In the genomic region with DNA sequence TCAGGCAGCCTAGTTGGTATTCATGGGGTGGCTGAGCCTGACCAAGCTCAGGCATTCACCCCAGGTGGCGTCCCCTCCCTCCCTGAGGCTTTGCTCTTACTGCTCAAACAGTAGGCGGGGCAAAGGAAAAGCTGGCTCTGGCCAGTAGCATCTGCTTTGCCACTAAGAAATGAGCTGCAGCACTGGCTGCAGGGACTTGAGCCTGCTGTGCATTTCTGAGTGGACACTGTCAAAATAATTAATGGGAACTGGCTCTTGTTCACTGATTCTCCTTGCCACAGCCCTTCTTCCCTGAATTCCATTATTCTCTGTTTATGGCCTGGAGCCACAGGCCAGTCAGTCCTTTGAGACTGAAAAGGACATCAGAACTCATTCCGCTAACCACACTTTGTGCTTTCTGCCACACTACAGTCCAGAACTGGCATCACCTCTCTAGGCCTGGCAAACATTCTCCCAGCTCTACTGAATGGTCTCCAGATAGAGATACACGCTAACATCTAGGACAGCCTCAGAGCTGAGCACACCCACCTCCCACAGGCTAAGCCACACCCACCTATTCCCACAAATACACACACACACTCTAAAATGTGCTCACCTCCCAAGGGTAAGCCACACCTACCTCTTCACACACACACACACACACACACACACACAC, we compare ENCODE assay signal across 15 mouse cellular contexts. TPM values are rescaled to one million over a fixed set of nuclear protein-coding genes. Genes with fewer than 3 reads are reported as not detected.
DNase-seq lines count a peak whose midpoint lies in the region; ATAC-seq lines count a peak whose summit lies in the region.
"Had no signal": no experiment of that assay in that cellular context is flagged by ENCODE, and none has a peak within 500 bp of the region (broad histone marks: within the 10 kb centered on the region; RNA-seq: fewer than 3 reads in every experiment).

No protein-coding gene starts in this region.

- H3K4me1 ChIP-seq in midbrain, embryonic 14.5 days (ENCODE audit: control insufficient read depth, insufficient read depth, low read length), result peaks cover 6% of the 10 kb centered on the region
- H3K4me1 ChIP-seq in midbrain, embryonic 15.5 days, result peaks cover 11% of the 10 kb centered on the region
- H3K4me1 ChIP-seq in hindbrain, embryonic 12.5 days, result peaks cover 11% of the 10 kb centered on the region
- no peaks in the 10 kb centered on the region for H3K4me1 ChIP-seq in neural tube, embryonic 14.5 days (ENCODE audit: control insufficient read depth, insufficient read depth, low read length)
- H3K4me1 ChIP-seq: limb, embryonic 12.5 days had no signal

- H3K4me3 ChIP-seq in midbrain, embryonic 14.5 days (replicated peaks; ENCODE audit: low read depth, low read length), result no peak overlapping the region
- no peak overlapping the region for H3K4me3 ChIP-seq in midbrain, embryonic 15.5 days
- no peak overlapping the region for H3K4me3 ChIP-seq in hindbrain, embryonic 12.5 days
- H3K4me3 ChIP-seq in neural tube, embryonic 14.5 days (ENCODE audit: low read depth, low read length), result no peak overlapping the region
- H3K4me3 ChIP-seq: limb, embryonic 12.5 days had no signal

- no peak for ATAC-seq in midbrain, embryonic 14.5 days (ENCODE audit: low FRiP score, low TSS enrichment)
- ATAC-seq in midbrain, embryonic 15.5 days (replicated peaks), result no peak
- peak; percentile 46; the same call in 1 of the 2 replicates for ATAC-seq in hindbrain, embryonic 12.5 days (ENCODE audit: low FRiP score)
- peak; percentile 54; the same call in 1 of the 2 replicates for ATAC-seq in neural tube, embryonic 14.5 days (ENCODE audit: low read depth)
- ATAC-seq: activated CD4-positive, CD25-positive, alpha-beta regulatory T cell, adult 4 months had no signal

- H3K9ac ChIP-seq in midbrain, embryonic 14.5 days (replicated peaks; ENCODE audit: low read length), result no peak overlapping the region
- H3K9ac ChIP-seq in midbrain, embryonic 15.5 days, result no peak overlapping the region
- no peak overlapping the region for H3K9ac ChIP-seq in hindbrain, embryonic 12.5 days
- no peak overlapping the region for H3K9ac ChIP-seq in neural tube, embryonic 14.5 days (replicated peaks; ENCODE audit: low read depth, low read length)
- H3K9ac ChIP-seq: limb, embryonic 12.5 days had no signal

- peak; percentile 32 to 33 for DNase-seq in cerebellum, postnatal 14 days
- DNase-seq in cerebellum, adult 11-12 months, result no peak
- peak; percentile 43 for DNase-seq in midbrain, embryonic 14.5 days
- no peak for DNase-seq in spleen, adult 12 weeks (ENCODE audit: low spot score)
- DNase-seq in ovary, postnatal 36 days (ENCODE audit: low spot score), result no peak
- DNase-seq: layer of hippocampus, adult 9-11 months had no signal

- no peak overlapping the region for H3K4me2 ChIP-seq in midbrain, embryonic 14.5 days (ENCODE audit: low read length)
- no peak overlapping the region for H3K4me2 ChIP-seq in midbrain, embryonic 15.5 days
- no peak overlapping the region for H3K4me2 ChIP-seq in hindbrain, embryonic 12.5 days (replicated peaks)
- no peak overlapping the region for H3K4me2 ChIP-seq in neural tube, embryonic 14.5 days (ENCODE audit: low read depth, low read length)
- H3K4me2 ChIP-seq: limb, embryonic 12.5 days had no signal

- H3K27me3 ChIP-seq in midbrain, embryonic 14.5 days (ENCODE audit: control insufficient read depth, insufficient read depth, low read length), result no peaks in the 10 kb centered on the region
- no peaks in the 10 kb centered on the region for H3K27me3 ChIP-seq in midbrain, embryonic 15.5 days (replicated peaks)
- H3K27me3 ChIP-seq in hindbrain, embryonic 12.5 days, result no peaks in the 10 kb centered on the region
- no peaks in the 10 kb centered on the region for H3K27me3 ChIP-seq in neural tube, embryonic 14.5 days (ENCODE audit: control insufficient read depth, insufficient read depth, low read length)
- H3K27me3 ChIP-seq: limb, embryonic 12.5 days had no signal

- H3K36me3 ChIP-seq in midbrain, embryonic 14.5 days (ENCODE audit: control insufficient read depth, insufficient read depth, low read length), result no peaks in the 10 kb centered on the region
- no peaks in the 10 kb centered on the region for H3K36me3 ChIP-seq in midbrain, embryonic 15.5 days (replicated peaks)
- no peaks in the 10 kb centered on the region for H3K36me3 ChIP-seq in hindbrain, embryonic 12.5 days
- H3K36me3 ChIP-seq in neural tube, embryonic 14.5 days (ENCODE audit: control insufficient read depth, insufficient read depth, low read length), result no peaks in the 10 kb centered on the region
- H3K36me3 ChIP-seq: limb, embryonic 12.5 days had no signal

- peak overlapping the region; percentile 6 for H3K27ac ChIP-seq in midbrain, embryonic 14.5 days (replicated peaks; ENCODE audit: low read depth, low read length)
- H3K27ac ChIP-seq in midbrain, embryonic 15.5 days, result no peak overlapping the region
- peak overlapping the region; percentile 60 for H3K27ac ChIP-seq in hindbrain, embryonic 12.5 days
- no peak overlapping the region; the same call in 1 of the 2 replicates for H3K27ac ChIP-seq in neural tube, embryonic 14.5 days (ENCODE audit: low read depth, low read length)
- H3K27ac ChIP-seq: limb, embryonic 12.5 days; macrophage had no signal

- H3K9me3 ChIP-seq in midbrain, embryonic 14.5 days (ENCODE audit: control insufficient read depth, low read length), result no peaks in the 10 kb centered on the region
- H3K9me3 ChIP-seq in midbrain, embryonic 15.5 days, result no peaks in the 10 kb centered on the region
- no peaks in the 10 kb centered on the region for H3K9me3 ChIP-seq in hindbrain, embryonic 12.5 days (replicated peaks)
- H3K9me3 ChIP-seq in neural tube, embryonic 14.5 days (ENCODE audit: control insufficient read depth, low read length), result no peaks in the 10 kb centered on the region
- H3K9me3 ChIP-seq: limb, embryonic 12.5 days had no signal

- 38% methylated on average over 4 of the region's 4 CpGs for WGBS in midbrain, embryonic 14.5 days
- WGBS in midbrain, embryonic 15.5 days, result 35% methylated on average over 4 of the region's 4 CpGs
- WGBS in hindbrain, embryonic 12.5 days, result 27% methylated on average over 4 of the region's 4 CpGs
- WGBS in neural tube, embryonic 14.5 days, result 30% methylated on average over 4 of the region's 4 CpGs

RNA-seq across cellular contexts. Expression of a gene that starts 53.2 kb away (rescaled TPM):
- 15.6 and 15.8 TPM in 2 replicates for polyA plus RNA-seq in midbrain, embryonic 14.5 days (2014; fragmentation: Nextera tagmentation; extraction: Ambion mirVana)
- polyA plus RNA-seq in midbrain, embryonic 15.5 days (2015; fragmentation: Nextera tagmentation; extraction: Ambion mirVana), result 27.9 and 30.7 TPM in 2 replicates
- 6.7 and 8.8 TPM in 2 replicates for polyA plus RNA-seq in hindbrain, embryonic 12.5 days (2016; fragmentation: Nextera tagmentation; extraction: Ambion mirVana)
- polyA plus RNA-seq in neural tube, embryonic 14.5 days (2014; fragmentation: Nextera tagmentation; extraction: Ambion mirVana), result 16.1 and 20.0 TPM in 2 replicates
- polyA plus RNA-seq: activated CD4-positive, CD25-positive, alpha-beta regulatory T cell, adult 4 months; gonadal fat pad, adult 2 months; heart, embryonic 16.5 days; limb, embryonic 12.5 days; liver, embryonic 16.5 days; macrophage had no signal

Comparison
In these comparisons a context has a peak if more than half of its experiments do, and no peak if none do; other contexts are left out.
1. DNase-seq: peak in cerebellum, postnatal 14 days (2 of 2) and midbrain, embryonic 14.5 days (single experiment); none in cerebellum, adult 11-12 months (single experiment), spleen, adult 12 weeks (single experiment) and ovary, postnatal 36 days (single experiment).
2. H3K27ac ChIP-seq: peak in midbrain, embryonic 14.5 days (single experiment) and hindbrain, embryonic 12.5 days (single experiment); none in midbrain, embryonic 15.5 days (single experiment) and neural tube, embryonic 14.5 days (single experiment).
3. ATAC-seq: peak in hindbrain, embryonic 12.5 days (single experiment) and neural tube, embryonic 14.5 days (single experiment); none in midbrain, embryonic 14.5 days (single experiment) and midbrain, embryonic 15.5 days (single experiment).